Mouse (Mus musculus) CH12.LX (cell line): Measurements from ENCODE around the gene Nol9. TPM values are rescaled to one million over a fixed set of nuclear protein-coding genes. Genes with fewer than 3 reads are reported as not detected.

ENCODE experiments used
- DNase-seq: peaks from one replicate; pipeline ENCODE4 v3.0.0-alpha.2; 2013; ENCODE audit errors: extremely low read depth
- H3K27ac ChIP-seq: 2 replicates; pipeline ENCODE4 v1.5.1; 2012; ENCODE audit warnings: low read depth, mild to moderate bottlenecking, control low read depth, moderate library complexity; ENCODE audit not compliant: insufficient read depth
- H3K27me3 ChIP-seq: replicated peaks from 2 replicates; pipeline ENCODE3; 2012; ENCODE audit warnings: inconsistent platforms
- H3K36me3 ChIP-seq, 2 experiments: replicated peaks in 1 of 2; 2 replicates each; pipeline versions ENCODE3 to v1.6.1; 2012; ENCODE audit warnings: inconsistent platforms in 1 of 2, low read length in 1 of 2, mild to moderate bottlenecking in 1 of 2, mixed read lengths in 1 of 2, moderate library complexity in 1 of 2; ENCODE audit not compliant: control insufficient read depth in 1 of 2, insufficient read depth in 1 of 2
- H3K4me1 ChIP-seq, 2 experiments: 2 replicates each; pipeline ENCODE4 v1.6.1; 2012; ENCODE audit warnings: inconsistent platforms in 1 of 2, moderate library complexity in 1 of 2; ENCODE audit not compliant: insufficient read depth in 2 of 2, control insufficient read depth in 1 of 2
- H3K4me2 ChIP-seq: 2 replicates; pipeline ENCODE4 v1.6.1; 2012; ENCODE audit warnings: low read depth, mild to moderate bottlenecking, control low read depth; ENCODE audit not compliant: poor library complexity, insufficient read depth, severe bottlenecking
- H3K4me3 ChIP-seq, 3 experiments: fragments of 150-350 bp in 1 of 3; sonication (generic) in 1 of 3; replicated peaks in 1 of 3; 2 replicates each; pipeline versions ENCODE3 to v1.5.1; 2011 to 2012; ENCODE audit warnings: low read depth in 2 of 3, low read length in 2 of 3, mild to moderate bottlenecking in 2 of 3, moderate library complexity in 2 of 3, control low read depth in 1 of 3, improper control_type of control experiment in 1 of 3, inconsistent platforms in 1 of 3, mixed read lengths in 1 of 3; ENCODE audit not compliant: poor library complexity in 1 of 3
- H3K79me2 ChIP-seq: replicated peaks from 2 replicates; pipeline ENCODE4 v1.6.1; 2012; ENCODE audit warnings: mild to moderate bottlenecking, moderate library complexity; ENCODE audit not compliant: control insufficient read depth, poor library complexity, insufficient read depth, severe bottlenecking; ENCODE audit errors: extremely low read depth
- H3K9ac ChIP-seq: 2 replicates; pipeline ENCODE4 v1.6.1; 2012; ENCODE audit warnings: low read depth, mild to moderate bottlenecking, control low read depth, moderate library complexity; ENCODE audit not compliant: insufficient read depth
- H3K9me3 ChIP-seq: replicated peaks from 2 replicates; pipeline ENCODE3; 2012; ENCODE audit warnings: low read length, inconsistent platforms, mixed read lengths
- BHLHE40 ChIP-seq: IDR thresholded peaks from 2 replicates; pipeline ENCODE4 v1.6.1; 2011; ENCODE audit warnings: mild to moderate bottlenecking, low read depth, low read length, improper control_type of control experiment
- CHD1 ChIP-seq: IDR thresholded peaks from 2 replicates; pipeline ENCODE4 v1.6.1; 2012; ENCODE audit warnings: low read depth, low read length, improper control_type of control experiment, inconsistent platforms
- CTCF ChIP-seq, 2 experiments: IDR thresholded peaks in 1 of 2; conservative IDR thresholded peaks in 1 of 2; 2 replicates each; pipeline ENCODE4 v1.5.1; 2011 to 2012; ENCODE audit warnings: low read depth in 2 of 2, low read length in 2 of 2, improper control_type of control experiment in 1 of 2, inconsistent platforms in 1 of 2, mild to moderate bottlenecking in 1 of 2, moderate library complexity in 1 of 2
- ELF1 ChIP-seq: IDR thresholded peaks from 2 replicates; pipeline ENCODE4 v1.6.1; 2014; ENCODE audit warnings: low read depth, mild to moderate bottlenecking, inconsistent platforms, low read length, improper control_type of control experiment
- EP300 ChIP-seq: IDR thresholded peaks from 2 replicates; pipeline ENCODE4 v1.6.1; 2011; ENCODE audit warnings: low read length, improper control_type of control experiment
- ETS1 ChIP-seq: conservative IDR thresholded peaks from 2 replicates; pipeline ENCODE4 v1.6.1; 2012; ENCODE audit warnings: low read depth, mild to moderate bottlenecking, inconsistent platforms, low read length, improper control_type of control experiment, moderate library complexity
- GABPA ChIP-seq: IDR thresholded peaks from 2 replicates; pipeline ENCODE4 v1.6.1; 2012; ENCODE audit warnings: low read depth, low read length, improper control_type of control experiment, inconsistent platforms; ENCODE audit not compliant: insufficient replicate concordance
- IRF4 ChIP-seq: IDR thresholded peaks from 2 replicates; pipeline ENCODE4 v1.6.1; 2014; ENCODE audit warnings: low read depth, mild to moderate bottlenecking, inconsistent platforms, low read length, improper control_type of control experiment
- JUND ChIP-seq: conservative IDR thresholded peaks from 2 replicates; pipeline ENCODE4 v1.6.1; 2011; ENCODE audit warnings: low read depth, low read length, improper control_type of control experiment
- MXI1 ChIP-seq: IDR thresholded peaks from 2 replicates; pipeline ENCODE4 v1.6.1; 2011; ENCODE audit warnings: mild to moderate bottlenecking, low read depth, low read length, improper control_type of control experiment
- MYC ChIP-seq: IDR thresholded peaks from 2 replicates; pipeline ENCODE4 v1.6.1; 2011; ENCODE audit warnings: low read depth, mild to moderate bottlenecking, improper control_type of control experiment, low read length
- NRF1 ChIP-seq: IDR thresholded peaks from 2 replicates; pipeline ENCODE4 v1.6.1; 2014; ENCODE audit warnings: low read depth, mild to moderate bottlenecking, inconsistent platforms, low read length, improper control_type of control experiment, moderate library complexity
- PAX5 ChIP-seq: IDR thresholded peaks from 2 replicates; pipeline ENCODE4 v1.6.1; 2012; ENCODE audit warnings: low read length, inconsistent platforms, mixed read lengths
- POLR2AphosphoS2 ChIP-seq: IDR thresholded peaks from 2 replicates; pipeline ENCODE4 v1.6.1; 2011; ENCODE audit warnings: low read depth, low read length, improper control_type of control experiment
- RAD21 ChIP-seq: IDR thresholded peaks from 2 replicates; pipeline ENCODE4 v1.6.1; 2011; ENCODE audit warnings: low read depth, mild to moderate bottlenecking, low read length, improper control_type of control experiment, moderate library complexity
- SIN3A ChIP-seq: IDR thresholded peaks from 2 replicates; pipeline ENCODE4 v1.6.1; 2012; ENCODE audit warnings: low read length, improper control_type of control experiment, inconsistent platforms
- SMC3 ChIP-seq: IDR thresholded peaks from 2 replicates; pipeline ENCODE4 v1.6.1; 2011; ENCODE audit warnings: low read depth, low read length, improper control_type of control experiment
- TCF12 ChIP-seq: IDR thresholded peaks from 2 replicates; pipeline ENCODE4 v1.6.1; 2014; ENCODE audit warnings: low read depth, mild to moderate bottlenecking, inconsistent platforms, low read length, improper control_type of control experiment
- UBTF ChIP-seq: IDR thresholded peaks from 2 replicates; pipeline ENCODE4 v1.6.1; 2012; ENCODE audit warnings: low read depth, mild to moderate bottlenecking, inconsistent platforms, low read length, improper control_type of control experiment, moderate library complexity
- USF1 ChIP-seq: IDR thresholded peaks from 2 replicates; pipeline ENCODE4 v1.6.1; 2014; ENCODE audit warnings: low read depth, mild to moderate bottlenecking, inconsistent platforms, low read length, improper control_type of control experiment
- USF2 ChIP-seq: conservative IDR thresholded peaks from 2 replicates; pipeline ENCODE4 v1.6.1; 2011; ENCODE audit warnings: low read depth, low read length, improper control_type of control experiment
- ZC3H11A ChIP-seq: IDR thresholded peaks from 2 replicates; pipeline ENCODE4 v1.6.1; 2012; ENCODE audit warnings: low read depth, mild to moderate bottlenecking, inconsistent platforms, low read length, improper control_type of control experiment
- ZMIZ1 ChIP-seq: IDR thresholded peaks from 2 replicates; pipeline ENCODE4 v1.6.1; 2012; ENCODE audit warnings: low read depth, mild to moderate bottlenecking, inconsistent platforms, low read length, improper control_type of control experiment
- ZNF384 ChIP-seq: IDR thresholded peaks from 2 replicates; pipeline ENCODE4 v1.6.1; 2012; ENCODE audit warnings: low read depth, low read length, improper control_type of control experiment, inconsistent platforms
- dilution Hi-C: fragments of 300-500 bp; cut with MboI; formaldehyde crosslinking; loops from 2 replicates; pipeline ENCODE4 v1.14.3; 2020; ENCODE audit warnings: low sequenced_read_pairs; ENCODE audit not compliant: extremely low pct_unique_long_range_greater_than_20kb, extremely low pct_ligation_motif_present
- in situ Hi-C: fragments of 300-500 bp; cut with MboI; formaldehyde crosslinking; loops from 3 replicates; pipeline ENCODE4 v1.14.3; 2019; ENCODE audit warnings: low sequenced_read_pairs, low pct_ligation_motif_present, low pct_unique_long_range_greater_than_20kb, mixed read lengths
- polyA plus RNA-seq: library from polyadenylated mRNA; unstranded; fragments of >175 nt; gene quantifications from 2 replicates; pipeline ENCODE4 v1.2.1, GENCODE M21; 2012; ENCODE audit warnings: low read depth; ENCODE audit not compliant: insufficient read length
- total RNA-seq, 2 experiments: library from RNA; depleted of rRNA; stranded (reverse); fragments of 300-350 nt in 1 of 2; fragments of >200 nt in 1 of 2; gene quantifications; 2 replicates each; pipeline ENCODE4 v1.2.3; 2012 to 2014

Gene Nol9
- total and polyA plus RNA-seq, 3 experiments, result 44.7 to 60.5 (median 44.8) TPM

GRCm38 (mm10) chr4:152095937-152096910 is 57.1 kb downstream of the Nol9 start:
- Histone ChIP-seq H3K79me2 (no peaks in the 10 kb centered on the region), H3K4me1 (peaks cover 10 to 13% of the 10 kb centered on the region in 2 experiments), H3K27me3 (peaks cover 76% of the 10 kb centered on the region), H3K27ac (no peak overlapping the region), H3K9ac (no peak overlapping the region), H3K4me2 (no peak overlapping the region), H3K9me3 (no peaks in the 10 kb centered on the region), H3K36me3 (no peaks in the 10 kb centered on the region), H3K4me3 (no peak overlapping the region)
- peak; percentile 50 for DNase-seq
- TF ChIP-seq CTCF (conservative IDR thresholded peaks at IDR 0.05 in 1 of 2, IDR thresholded peaks at IDR 0.05 in 1 of 2; ENCODE audit: low read depth in 2 of 2, low read length in 2 of 2), result peak; percentile 52 to 92
- TF ChIP-seq RAD21, result peak; percentile 78
- peak; percentile 35; the same call in 1 of the 2 replicates for TF ChIP-seq ZC3H11A
- no peak for TF ChIP-seq BHLHE40
- no peak for TF ChIP-seq GABPA
- peak; percentile 34; the same call in 1 of the 2 replicates for TF ChIP-seq ELF1
- TF ChIP-seq MYC, result no peak
- no peak for TF ChIP-seq SIN3A
- TF ChIP-seq ZMIZ1, result no peak
- no peak for TF ChIP-seq ZNF384
- TF ChIP-seq EP300, result no peak
- peak; percentile 26; the same call in 1 of the 2 replicates for TF ChIP-seq IRF4
- peak; percentile 93 for TF ChIP-seq SMC3
- no peak for TF ChIP-seq UBTF
- TF ChIP-seq TCF12, result 0 out of 2 replicates have a peak, but pooled peaks have one; percentile 24
- no peak for TF ChIP-seq NRF1
- in situ Hi-C loops (loop anchor here (5.0 kb wide), 1 partner anchor 119 kb away; no protein-coding TSS in a partner anchor), dilution Hi-C loops (no loop called here)

GRCm38 (mm10) chr4:152096927-152097326 is 57.8 kb downstream of the Nol9 start:
- dilution Hi-C loops, result no loop called here
- Histone ChIP-seq H3K4me3 (no peak overlapping the region), H3K27ac (no peak overlapping the region)

More at GRCm38 (mm10) chr4:152096927-152097326, 57.8 kb downstream of the Nol9 start:
- peaks cover 78% of the 10 kb centered on the region for H3K27me3 ChIP-seq
- TF ChIP-seq POLR2AphosphoS2 (no peak), USF2 (no peak), CTCF (conservative IDR thresholded peaks at IDR 0.05 in 1 of 2, IDR thresholded peaks at IDR 0.05 in 1 of 2; ENCODE audit: low read depth in 2 of 2, low read length in 2 of 2) (no peak), ETS1 (no peak), BHLHE40 (no peak), MYC (no peak), CHD1 (no peak), USF1 (no peak), MXI1 (no peak), ZNF384 (no peak), NRF1 (no peak), PAX5 (no peak), JUND (no peak)
- H3K9me3 ChIP-seq, result no peaks in the 10 kb centered on the region
- no peak overlapping the region for H3K9ac ChIP-seq
- no peaks in the 10 kb centered on the region for H3K79me2 ChIP-seq
- in situ Hi-C loops, result loop anchor here (5.0 kb wide), 1 partner anchor 120 kb away; no protein-coding TSS in a partner anchor
- no peak overlapping the region for H3K4me2 ChIP-seq
- DNase-seq, result no peak
- no peaks in the 10 kb centered on the region for H3K36me3 ChIP-seq
- H3K4me1 ChIP-seq, result peaks cover 10 to 13% of the 10 kb centered on the region in 2 experiments
